Mouse (Mus musculus) B cell, adult (primary cell): ENCODE data around the gene Zfp46. TPM values are rescaled to one million over a fixed set of nuclear protein-coding genes. Genes with fewer than 3 reads are reported as not detected.

Experiments used
- total RNA-seq: library from RNA; stranded (reverse); gene quantifications from 4 replicates; pipeline ENCODE4 v1.2.4, GENCODE M21; 2023; ENCODE audit not compliant: inconsistent age

The Zfp46 gene
- total RNA-seq = 10.0 to 10.4 TPM (median 10.3 TPM) in 4 replicates

DNA sequence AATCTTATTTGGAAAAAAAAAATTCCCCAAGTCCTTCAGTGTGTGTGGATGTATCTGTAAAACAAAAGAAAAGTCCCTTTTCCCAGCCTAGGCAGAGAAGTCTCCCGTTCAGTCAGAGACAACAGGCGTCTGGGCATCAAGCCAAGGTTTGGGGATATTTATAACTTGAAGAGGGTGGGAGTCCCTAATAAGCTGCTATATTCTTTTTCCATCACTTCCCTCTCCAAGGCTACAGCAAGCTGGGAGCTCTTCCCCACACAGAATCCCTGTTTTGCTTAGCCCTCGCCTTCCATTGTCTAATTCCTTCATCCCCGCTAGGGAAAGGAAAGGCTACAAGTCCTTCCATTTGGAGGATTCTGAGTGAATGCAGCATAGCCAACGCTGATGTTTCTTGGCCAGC lies at the start of gene Zfp46:
Gene Zfp46 (plus strand): TSS at position 229 of the 400 bp plus-strand sequence.

DNA sequence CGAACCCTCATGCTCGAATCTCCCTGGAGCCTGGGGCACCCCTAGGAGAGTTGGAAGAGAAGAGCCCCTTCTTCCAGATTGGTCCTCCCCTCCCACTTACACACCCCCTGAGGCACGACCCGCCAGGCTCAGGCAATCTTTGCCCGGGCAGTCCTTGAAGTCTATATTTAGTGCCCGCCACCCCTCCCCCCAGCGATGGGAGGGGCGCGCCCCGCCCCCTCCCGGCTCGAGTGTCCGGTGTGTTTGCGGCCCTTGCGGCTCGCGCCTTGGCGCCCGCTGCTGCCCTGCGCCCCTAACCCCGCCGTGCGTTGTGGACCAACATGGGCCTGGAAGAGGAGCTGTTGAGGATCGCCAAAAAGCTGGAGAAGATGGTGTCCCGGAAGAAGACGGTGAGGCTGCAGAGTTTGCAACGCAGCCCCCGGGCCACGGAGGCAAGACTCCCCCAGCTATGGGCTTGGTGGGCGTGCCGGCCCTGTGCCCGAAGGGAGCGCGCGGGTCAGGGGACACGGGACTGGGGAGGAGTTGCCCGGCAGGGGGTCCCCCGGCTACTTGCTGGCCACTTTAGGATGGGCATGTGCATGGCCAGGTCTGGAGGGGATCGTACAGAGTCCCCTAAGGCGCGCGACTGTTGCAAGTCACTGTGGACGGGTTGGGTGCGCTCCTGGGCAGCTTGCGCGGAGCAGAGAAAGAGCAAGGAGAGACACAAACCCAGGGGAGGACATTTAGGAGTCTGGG lies 36.6 kb upstream of the Zfp46 start, which contains the start of gene Tcea3:
Gene Tcea3 (plus strand): TSS at position 1 of the 735 bp plus-strand sequence.

DNA sequence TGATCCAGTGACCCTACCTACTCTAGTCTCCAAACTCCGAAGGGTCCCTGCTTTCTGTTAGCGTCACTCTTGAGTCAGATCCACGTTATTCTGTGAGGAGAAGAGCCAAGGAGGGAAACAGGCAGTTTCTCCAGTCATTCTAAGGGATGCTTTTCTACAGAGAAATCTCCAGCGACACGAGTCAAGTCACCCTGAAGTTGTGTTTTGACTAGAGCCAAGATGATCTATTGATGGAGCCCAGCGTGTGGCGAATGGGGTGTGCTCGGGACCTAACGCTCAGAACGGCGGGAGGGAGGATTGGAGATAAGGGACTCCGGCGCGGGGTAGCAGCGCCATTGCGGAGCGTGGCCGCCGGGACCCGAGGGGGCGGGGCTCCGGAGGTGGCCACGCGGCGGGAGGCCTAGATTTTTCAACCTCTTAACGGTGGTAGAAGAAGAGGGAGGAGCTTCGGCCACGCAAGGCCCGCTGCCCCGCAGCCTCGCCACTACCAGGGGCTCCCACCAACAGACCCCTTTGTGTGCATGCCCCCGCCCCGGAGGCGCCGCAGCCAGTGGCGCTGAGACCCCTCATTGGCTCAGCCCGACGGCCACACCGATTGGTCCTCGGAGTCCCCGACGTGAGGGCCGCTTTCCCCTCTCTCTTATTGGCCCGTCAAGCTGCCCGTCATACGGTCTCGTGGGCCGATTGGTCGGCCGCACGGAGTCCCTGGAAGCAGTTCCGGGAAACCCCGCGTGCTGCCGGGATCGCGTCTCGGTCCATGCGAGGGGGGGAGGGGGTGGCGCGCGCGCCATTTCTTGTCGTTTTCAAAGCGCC lies 26.0 kb downstream of the Zfp46 start, which contains the start of gene Hnrnpr:
Gene Hnrnpr (plus strand): TSS at position 714 of the 813 bp plus-strand sequence.

Other genes with a start within 250 kb of the Zfp46 start
- gene Rpl11, start 231.3 kb upstream of the Zfp46 start, total RNA-seq = 767 to 937 TPM (median 907 TPM) in 4 replicates
- gene Id3, start 141.2 kb upstream of the Zfp46 start, total RNA-seq = 31.6 to 47.3 TPM (median 36.7 TPM) in 4 replicates
- gene E2f2, start 112.3 kb upstream of the Zfp46 start, total RNA-seq = 23.1 to 35.9 TPM (median 31.1 TPM) in 4 replicates
- gene Asap3, start 78.3 kb upstream of the Zfp46 start, total RNA-seq = 0.39 to 0.83 TPM (median 0.53 TPM) in 4 replicates
- 3.5 to 7.2 TPM (median 5.3 TPM) in 4 replicates for gene Tcea3, start 37.0 kb upstream of the Zfp46 start, total RNA-seq
- gene Hnrnpr, start 26.3 kb downstream of the Zfp46 start, total RNA-seq = 118 to 126 TPM (median 122 TPM) in 4 replicates
- gene Htr1d, start 138.8 kb downstream of the Zfp46 start, total RNA-seq = not detected in 4 replicates
- not detected in 4 replicates for gene 6030445D17Rik, start 177.6 kb downstream of the Zfp46 start, total RNA-seq
- 0.90 to 3.4 TPM (median 1.6 TPM) in 4 replicates for gene Luzp1, start 185.1 kb downstream of the Zfp46 start, total RNA-seq